In genomic region chr11:44303786-44304185, GRCm38 (mm10) we compare ENCODE assay signal across 27 mouse cellular contexts.
"Had no signal": no experiment of that assay in that cellular context is flagged by ENCODE, and none has a peak within 500 bp of the region (broad histone marks: within the 10 kb centered on the region; RNA-seq: fewer than 3 reads in every experiment).

No protein-coding gene starts in this region.

- ATAC-seq: hindbrain, embryonic 16.5 days; inflammation-experienced regulatory T-cells, adult 6 months; intestine, embryonic 15.5 days; intestine, postnatal 0 days; liver, embryonic 12.5 days had no signal

- H3K27ac ChIP-seq: gastrocnemius, adult 2 months; heart, embryonic 10.5 days; hindbrain, embryonic 10.5 days; hindbrain, embryonic 12.5 days; hindbrain, embryonic 14.5 days; intestine, embryonic 15.5 days; layer of hippocampus, adult 2 months; limb, embryonic 13.5 days; limb, embryonic 15.5 days; liver, embryonic 12.5 days; liver, embryonic 14.5 days had no signal

- H3K9ac ChIP-seq: heart, embryonic 12.5 days; hindbrain, embryonic 12.5 days; hindbrain, embryonic 14.5 days; intestine, embryonic 15.5 days; limb, embryonic 13.5 days; limb, embryonic 15.5 days; liver, embryonic 12.5 days; liver, embryonic 14.5 days had no signal

- DNase-seq: gastrocnemius, adult 2 months; gastrocnemius, postnatal 10 days; gastrocnemius, postnatal 25 days; heart, postnatal 10 days; heart, postnatal 4 days; kidney, adult 18-20 months; kidney, adult 8-10 months; kidney, postnatal 10 days; kidney, postnatal 25 days; kidney, postnatal 4 days; layer of hippocampus, postnatal 36 days; left cerebral cortex, postnatal 4 days; lung, adult 18-20 months had no signal

- H3K4me1 ChIP-seq: heart, embryonic 10.5 days; heart, embryonic 12.5 days; hindbrain, embryonic 10.5 days; hindbrain, embryonic 12.5 days; intestine, embryonic 15.5 days; limb, embryonic 15.5 days; liver, embryonic 12.5 days had no signal

- H3K27me3 ChIP-seq: heart, embryonic 12.5 days; hindbrain, embryonic 12.5 days; intestine, embryonic 15.5 days; limb, embryonic 13.5 days; limb, embryonic 15.5 days; liver, embryonic 12.5 days had no signal

- H3K4me2 ChIP-seq: heart, embryonic 12.5 days; hindbrain, embryonic 12.5 days; hindbrain, embryonic 14.5 days; intestine, embryonic 15.5 days; limb, embryonic 13.5 days; limb, embryonic 15.5 days; liver, embryonic 12.5 days had no signal

- H3K4me3 ChIP-seq: gastrocnemius, adult 2 months; heart, embryonic 10.5 days; heart, embryonic 12.5 days; hindbrain, embryonic 10.5 days; hindbrain, embryonic 12.5 days; intestine, embryonic 15.5 days; layer of hippocampus, adult 2 months; limb, embryonic 13.5 days; limb, embryonic 15.5 days; liver, embryonic 12.5 days had no signal

- H3K36me3 ChIP-seq: heart, embryonic 10.5 days; heart, embryonic 12.5 days; hindbrain, embryonic 10.5 days; hindbrain, embryonic 12.5 days; intestine, embryonic 15.5 days; limb, embryonic 13.5 days; limb, embryonic 15.5 days; liver, embryonic 12.5 days had no signal

- H3K9me3 ChIP-seq: heart, embryonic 10.5 days; heart, embryonic 12.5 days; hindbrain, embryonic 10.5 days; hindbrain, embryonic 12.5 days; intestine, embryonic 15.5 days; limb, embryonic 13.5 days; limb, embryonic 15.5 days; liver, embryonic 12.5 days had no signal
